Mouse (Mus musculus) hindbrain, embryonic 15.5 days (tissue): Measurements from ENCODE around the gene Calr. TPM values are rescaled to one million over a fixed set of nuclear protein-coding genes. Genes with fewer than 3 reads are reported as not detected.
"Not testable (repeated sequence)": the region's sequence is repeated elsewhere in the genome, so short reads cannot be mapped to it uniquely, and the experiment has no call there.

Experiments
- ATAC-seq: fragments of 200-750 bp; cut with Nextera tagmentation; 2 replicates; pipeline ENCODE4 v1.8.0; 2017; ENCODE audit warnings: low read depth, moderate number of reproducible peaks, moderate TSS enrichment; ENCODE audit not compliant: low FRiP score
- H3K27ac ChIP-seq: fragments of 300-500 bp; sonication (generic); replicated peaks from 2 replicates; pipeline ENCODE4 v1.5.1; 2015; ENCODE audit warnings: mild to moderate bottlenecking, inconsistent platforms
- H3K27me3 ChIP-seq: fragments of 300-500 bp; sonication (generic); 2 replicates; pipeline ENCODE4 v1.6.1; 2015; ENCODE audit warnings: control low read depth, inconsistent platforms
- H3K36me3 ChIP-seq: fragments of 300-500 bp; sonication (generic); 2 replicates; pipeline ENCODE4 v1.6.1; 2015; ENCODE audit warnings: control low read depth, inconsistent platforms
- H3K4me1 ChIP-seq: fragments of 300-500 bp; sonication (generic); replicated peaks from 2 replicates; pipeline ENCODE4 v1.6.1; 2015; ENCODE audit warnings: control low read depth, inconsistent platforms
- H3K4me2 ChIP-seq: fragments of 300-500 bp; sonication (generic); 2 replicates; pipeline ENCODE4 v1.6.1; 2015; ENCODE audit warnings: moderate library complexity, mild to moderate bottlenecking, inconsistent platforms
- H3K4me3 ChIP-seq: fragments of 300-500 bp; sonication (generic); 2 replicates; pipeline ENCODE4 v1.5.1; 2015; ENCODE audit warnings: mild to moderate bottlenecking, inconsistent platforms
- H3K9ac ChIP-seq: fragments of 300-500 bp; sonication (generic); 2 replicates; pipeline ENCODE4 v1.6.1; 2015; ENCODE audit warnings: inconsistent platforms
- H3K9me3 ChIP-seq: fragments of 300-500 bp; sonication (generic); 2 replicates; pipeline ENCODE4 v1.6.1; 2016; ENCODE audit warnings: control low read depth, inconsistent platforms
- WGBS: fragments of 180-500 bp; shearing (Covaris S2); methylation state at CpG from one replicate; pipeline ENCODE4 v1.1.7; 2015; 5-methylcytosine and 5-hydroxymethylcytosine counted together
- polyA plus RNA-seq: library from polyadenylated mRNA; unstranded; fragments of >200 nt; fragmentation: Nextera tagmentation; extraction: Ambion mirVana; gene quantifications from 2 replicates; pipeline ENCODE4 v1.2.1, GENCODE M21; 2015

Calr gene
- polyA plus RNA-seq, 1 experiment from 2014 or later = 710 TPM

- peaks cover 33% of the 10 kb centered on the region for H3K36me3 ChIP-seq
- peak; percentile 79 for ATAC-seq
- H3K4me3 ChIP-seq = peak overlapping the region; percentile 73
- H3K9ac ChIP-seq = peak overlapping the region; percentile 79
- no peaks in the 10 kb centered on the region for H3K27me3 ChIP-seq
- H3K27ac ChIP-seq = peak overlapping the region; percentile 91
- WGBS = under 1% methylated on average over 53 of the region's 59 CpGs
- H3K4me2 ChIP-seq = peak overlapping the region; percentile 65
- no peaks in the 10 kb centered on the region for H3K9me3 ChIP-seq
- H3K4me1 ChIP-seq = peaks cover 30% of the 10 kb centered on the region
Observed at GRCm38 (mm10) chr8:84832034-84832717, 14.6 kb downstream of the Calr start.

- WGBS = 82% methylated on average over 11 of the region's 11 CpGs
- H3K9me3 ChIP-seq = no peaks in the 10 kb centered on the region
- H3K27me3 ChIP-seq = no peaks in the 10 kb centered on the region
- peaks cover 29% of the 10 kb centered on the region for H3K4me1 ChIP-seq
- H3K36me3 ChIP-seq = peaks cover 26% of the 10 kb centered on the region
- H3K4me2 ChIP-seq = peak within 1 kb of the TSS; percentile 65
- H3K9ac ChIP-seq = peak within 1 kb of the TSS; percentile 79
- peak within 1 kb of the TSS; percentile 91 for H3K27ac ChIP-seq
- ATAC-seq = no peak
- peak within 1 kb of the TSS; percentile 73 for H3K4me3 ChIP-seq
Observed at GRCm38 (mm10) chr8:84831490-84831889, 15.2 kb downstream of the Calr start, which contains the start of gene Gadd45gip1. Gene Gadd45gip1 (plus strand): TSS chr8:84831522.

DNA sequence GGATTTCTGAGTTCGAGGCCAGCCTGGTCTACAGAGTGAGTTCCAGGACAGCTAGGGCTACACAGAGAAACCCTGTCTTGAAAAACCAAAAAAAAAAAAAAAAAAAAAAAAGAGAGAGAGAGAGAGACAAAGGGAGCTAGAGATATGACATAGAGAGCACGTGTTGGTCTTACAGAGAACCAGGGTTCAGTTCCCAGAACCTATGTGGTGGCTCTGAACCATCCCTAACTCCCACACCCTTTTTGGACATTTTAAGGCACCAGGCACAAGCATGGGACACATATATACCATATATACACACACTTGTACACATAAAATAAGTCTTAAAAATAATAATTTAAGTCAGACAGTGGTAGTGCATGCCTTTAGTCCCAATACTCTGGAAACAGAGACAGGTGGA is 20.2 kb downstream of the Calr start:
- H3K4me3 ChIP-seq, H3K27ac ChIP-seq, ATAC-seq, H3K36me3 ChIP-seq, H3K9me3 ChIP-seq, H3K4me2 ChIP-seq, H3K27me3 ChIP-seq, H3K9ac ChIP-seq: not testable (repeated sequence)
- H3K4me1 ChIP-seq = peaks cover 16% of the 10 kb centered on the region
- 69% methylated on average over 2 of the region's 2 CpGs for WGBS

GRCm38 (mm10) chr8:84825636-84826035 is 21.1 kb downstream of the Calr start:
- no peak overlapping the region for H3K4me2 ChIP-seq
- H3K4me1 ChIP-seq = peaks cover 14% of the 10 kb centered on the region
- no peak overlapping the region for H3K4me3 ChIP-seq
- WGBS = 73% methylated on average over 4 of the region's 4 CpGs
- no peaks in the 10 kb centered on the region for H3K27me3 ChIP-seq
- no peak for ATAC-seq
- H3K9me3 ChIP-seq = no peaks in the 10 kb centered on the region
- H3K9ac ChIP-seq = no peak overlapping the region
- no peak overlapping the region for H3K27ac ChIP-seq
- H3K36me3 ChIP-seq = no peaks in the 10 kb centered on the region

GRCm38 (mm10) chr8:84823653-84824052 is 23.1 kb downstream of the Calr start:
- Histone ChIP-seq H3K27me3 (no peaks in the 10 kb centered on the region), H3K9me3 (no peaks in the 10 kb centered on the region), H3K9ac (peak overlapping the region; percentile 36; the same call in 1 of the 2 replicates), H3K4me2 (peak overlapping the region; percentile 60), H3K36me3 (no peaks in the 10 kb centered on the region), H3K4me3 (peak overlapping the region; percentile 33), H3K27ac (0 out of 2 replicates have a peak overlapping the region, but pooled peaks have one; percentile 53), H3K4me1 (peaks cover 10% of the 10 kb centered on the region)
- 1% methylated on average over 18 of the region's 18 CpGs for whole genome bisulfite sequencing
- peak; percentile 87 for ATAC-seq

GRCm38 (mm10) chr8:84822723-84823122 is 24.0 kb downstream of the Calr start, which contains the start of gene Dand5:
Gene Dand5 (minus strand): TSS chr8:84822823.
- Histone ChIP-seq H3K4me2 (peak within 1 kb of the TSS; percentile 60), H3K9ac (peak within 1 kb of the TSS; percentile 36; the same call in 1 of the 2 replicates), H3K27ac (no peak within 1 kb of the TSS), H3K9me3 (no peaks in the 10 kb centered on the region), H3K4me1 (peaks cover 10% of the 10 kb centered on the region), H3K27me3 (no peaks in the 10 kb centered on the region), H3K4me3 (peak within 1 kb of the TSS; percentile 33), H3K36me3 (no peaks in the 10 kb centered on the region)
- 0 out of 2 replicates have a peak, but pooled peaks have one; percentile 27 for ATAC-seq
- WGBS = 32% methylated on average over 3 of the region's 3 CpGs

DNA sequence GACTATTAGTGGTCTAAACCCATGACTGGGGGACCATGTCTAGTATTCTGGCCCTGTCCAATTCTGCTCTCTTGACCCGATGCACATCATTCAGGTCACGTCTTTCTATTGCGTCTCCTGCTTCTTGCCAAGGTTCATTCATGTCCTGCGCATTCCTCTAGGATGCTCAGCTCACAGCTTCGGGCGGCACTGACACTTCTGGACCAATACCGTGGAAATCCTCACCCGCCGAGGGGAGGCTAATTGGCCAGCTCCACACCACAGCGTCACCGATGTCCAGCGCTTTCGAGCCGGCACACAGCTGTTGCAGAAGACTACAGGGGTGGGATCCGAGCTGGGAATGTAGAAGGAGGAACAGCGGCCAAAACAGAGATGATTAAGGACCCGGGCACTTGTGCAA is 30.6 kb downstream of the Calr start:
- no peaks in the 10 kb centered on the region for H3K27me3 ChIP-seq
- H3K4me1 ChIP-seq = peaks cover 24% of the 10 kb centered on the region
- no peak overlapping the region for H3K27ac ChIP-seq
- H3K36me3 ChIP-seq = no peaks in the 10 kb centered on the region
- WGBS = 72% methylated on average over 17 of the region's 17 CpGs
- no peak overlapping the region for H3K4me2 ChIP-seq
- no peak overlapping the region for H3K9ac ChIP-seq
- H3K4me3 ChIP-seq = no peak overlapping the region
- no peaks in the 10 kb centered on the region for H3K9me3 ChIP-seq
- ATAC-seq = no peak

GRCm38 (mm10) chr8:84815547-84815946 is 31.2 kb downstream of the Calr start:
- 16% methylated on average over 9 of the region's 9 CpGs for WGBS
- no peaks in the 10 kb centered on the region for H3K27me3 ChIP-seq
- no peak overlapping the region for H3K4me3 ChIP-seq
- H3K27ac ChIP-seq = peak overlapping the region; percentile 79
- H3K4me1 ChIP-seq = peaks cover 29% of the 10 kb centered on the region
- peak; percentile 44 for ATAC-seq
- no peaks in the 10 kb centered on the region for H3K9me3 ChIP-seq
- H3K4me2 ChIP-seq = no peak overlapping the region
- no peak overlapping the region for H3K9ac ChIP-seq
- H3K36me3 ChIP-seq = no peaks in the 10 kb centered on the region

DNA sequence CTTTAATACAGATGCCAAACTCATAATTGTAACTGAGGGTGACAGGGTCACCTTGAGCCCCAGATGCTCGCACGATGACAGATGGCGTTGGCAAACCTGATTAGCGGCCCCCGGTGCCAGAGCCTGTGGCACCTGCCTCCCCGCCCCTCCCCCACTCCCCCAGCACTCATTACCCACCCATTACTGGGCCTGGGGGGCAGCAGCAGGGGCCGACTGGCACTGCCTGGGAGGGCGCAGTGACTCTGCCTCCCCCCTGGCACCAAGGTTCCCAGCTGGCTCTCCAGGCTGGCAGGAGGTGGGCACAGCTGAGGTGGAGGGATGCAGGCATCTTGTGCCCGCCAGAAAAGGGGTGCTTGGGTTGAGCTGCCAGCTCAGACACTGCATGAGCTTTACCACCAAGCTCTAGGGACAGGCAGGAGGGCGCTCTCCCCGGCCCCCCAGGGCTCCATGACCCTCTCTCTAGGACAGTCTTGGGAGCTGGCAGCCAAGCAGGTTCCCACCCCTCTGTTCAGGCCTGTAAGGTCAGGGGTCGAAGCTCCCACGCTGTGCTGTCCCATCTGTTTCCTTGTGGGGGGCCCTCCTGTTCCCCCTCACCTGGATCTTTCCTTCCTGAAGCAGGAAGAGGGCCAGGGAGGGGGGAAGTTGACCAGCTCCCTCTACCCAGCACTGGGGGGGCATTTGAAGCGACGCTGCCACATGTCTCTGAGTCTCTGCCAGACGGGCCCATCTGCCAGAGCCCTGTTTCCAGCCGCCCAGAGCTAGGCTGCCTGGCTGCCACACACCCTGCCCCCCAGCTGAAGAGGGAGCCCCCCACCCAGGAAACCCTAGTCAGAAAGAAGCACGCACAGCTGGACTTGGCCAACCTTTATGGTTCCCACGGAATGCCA is 31.9 kb downstream of the Calr start:
- no peaks in the 10 kb centered on the region for H3K9me3 ChIP-seq
- no peak overlapping the region for H3K4me3 ChIP-seq
- H3K4me1 ChIP-seq = peaks cover 32% of the 10 kb centered on the region
- no peak overlapping the region for H3K9ac ChIP-seq
- peak; percentile 27 for ATAC-seq
- no peaks in the 10 kb centered on the region for H3K36me3 ChIP-seq
- H3K27ac ChIP-seq = peak overlapping the region; percentile 79
- 0 out of 2 replicates have a peak overlapping the region, but pooled peaks have one; percentile 7 for H3K4me2 ChIP-seq
- H3K27me3 ChIP-seq = no peaks in the 10 kb centered on the region
- WGBS = 21% methylated on average over 19 of the region's 19 CpGs

DNA sequence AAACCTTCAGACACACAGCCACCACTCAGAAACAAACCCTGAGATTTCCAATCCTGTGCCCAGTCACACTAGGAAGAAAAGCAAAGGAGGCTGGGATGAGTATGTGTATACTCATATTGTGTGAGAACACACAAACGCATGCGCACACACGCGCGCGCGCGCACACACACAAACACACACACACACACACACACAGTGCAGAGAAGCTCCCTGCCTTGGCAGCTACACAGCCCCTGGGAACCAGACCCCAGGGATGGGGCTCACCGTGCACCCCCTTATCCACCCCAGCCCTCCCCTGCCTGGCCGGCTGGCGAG is 32.5 kb downstream of the Calr start:
- no peak overlapping the region for H3K9ac ChIP-seq
- WGBS = 56% methylated on average over 11 of the region's 11 CpGs
- H3K36me3 ChIP-seq = no peaks in the 10 kb centered on the region
- peaks cover 38% of the 10 kb centered on the region for H3K4me1 ChIP-seq
- H3K4me2 ChIP-seq = 0 out of 2 replicates have a peak overlapping the region, but pooled peaks have one; percentile 7
- H3K27ac ChIP-seq = peak overlapping the region; percentile 79
- H3K9me3 ChIP-seq = no peaks in the 10 kb centered on the region
- no peak overlapping the region for H3K4me3 ChIP-seq
- ATAC-seq = peak; percentile 39
- H3K27me3 ChIP-seq = 0 out of 2 replicates have a peak, but pooled peaks cover 3% of the 10 kb centered on the region

GRCm38 (mm10) chr8:84813830-84814229 is 32.9 kb downstream of the Calr start:
- H3K9ac ChIP-seq = no peak overlapping the region
- H3K9me3 ChIP-seq = no peaks in the 10 kb centered on the region
- 76% methylated on average over 3 of the region's 3 CpGs for WGBS
- no peak overlapping the region for H3K4me2 ChIP-seq
- H3K27me3 ChIP-seq = 0 out of 2 replicates have a peak, but pooled peaks cover 3% of the 10 kb centered on the region
- peak overlapping the region; percentile 79 for H3K27ac ChIP-seq
- no peaks in the 10 kb centered on the region for H3K36me3 ChIP-seq
- H3K4me3 ChIP-seq = no peak overlapping the region
- H3K4me1 ChIP-seq = peaks cover 41% of the 10 kb centered on the region
- no peak for ATAC-seq

DNA sequence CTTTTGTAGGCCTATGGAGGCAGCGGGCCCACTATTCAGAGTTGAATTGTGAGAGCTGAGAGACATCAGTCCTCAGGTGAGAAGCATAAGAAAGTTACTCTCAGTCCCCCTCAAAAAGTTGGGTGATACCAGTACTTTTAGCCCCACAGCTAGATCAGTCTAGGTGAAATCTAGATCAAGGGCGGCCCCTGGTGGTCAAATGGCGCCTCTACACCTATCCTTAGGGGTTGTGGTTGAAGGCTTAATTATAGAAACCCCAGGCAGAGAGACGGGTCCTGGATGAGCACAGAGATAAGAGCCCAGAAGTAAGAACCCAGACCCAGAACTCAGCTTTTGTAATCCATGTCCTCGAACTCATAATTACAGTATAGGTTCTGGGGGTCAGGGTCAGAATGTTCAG is 33.7 kb downstream of the Calr start:
- no peaks in the 10 kb centered on the region for H3K36me3 ChIP-seq
- WGBS = 1% methylated on average over 5 of the region's 5 CpGs
- H3K27me3 ChIP-seq = 0 out of 2 replicates have a peak, but pooled peaks cover 10% of the 10 kb centered on the region
- H3K4me2 ChIP-seq = no peak overlapping the region
- ATAC-seq = no peak
- H3K9ac ChIP-seq = no peak overlapping the region
- no peaks in the 10 kb centered on the region for H3K9me3 ChIP-seq
- peaks cover 42% of the 10 kb centered on the region for H3K4me1 ChIP-seq
- H3K4me3 ChIP-seq = no peak overlapping the region
- H3K27ac ChIP-seq = no peak overlapping the region
